Mouse (Mus musculus) hindbrain, postnatal 0 days (tissue): ENCODE data around the gene 4833423E24Rik. TPM values are rescaled to one million over a fixed set of nuclear protein-coding genes. Genes with fewer than 3 reads are reported as not detected.

Source experiments
- ATAC-seq: fragments of 200-750 bp; cut with Nextera tagmentation; 2 replicates; pipeline ENCODE4 v1.8.0; 2017; ENCODE audit warnings: mild to moderate bottlenecking, moderate TSS enrichment, moderate library complexity
- DNase-seq: peaks from one replicate; pipeline ENCODE4 v3.0.0-alpha.2; 2015; ENCODE audit warnings: low spot score
- H3K27ac ChIP-seq: fragments of 300-500 bp; sonication (generic); 2 replicates; pipeline ENCODE4 v1.5.1; 2014; ENCODE audit warnings: mild to moderate bottlenecking
- H3K27me3 ChIP-seq: fragments of 300-500 bp; sonication (generic); 2 replicates; pipeline ENCODE4 v1.6.1; 2014; ENCODE audit warnings: low read length, mixed read lengths; ENCODE audit not compliant: insufficient read depth
- H3K36me3 ChIP-seq: fragments of 300-500 bp; sonication (generic); 2 replicates; pipeline ENCODE4 v1.6.1; 2014; ENCODE audit warnings: low read length, mixed read lengths; ENCODE audit not compliant: insufficient read depth
- H3K4me1 ChIP-seq: fragments of 300-500 bp; sonication (generic); 2 replicates; pipeline ENCODE4 v1.6.1; 2014; ENCODE audit warnings: antibody characterized with exemption, low read length, mixed read lengths; ENCODE audit not compliant: insufficient read depth
- H3K4me2 ChIP-seq: fragments of 300-500 bp; sonication (generic); 2 replicates; pipeline ENCODE4 v1.6.1; 2014; ENCODE audit warnings: low read depth, mild to moderate bottlenecking, low read length, moderate library complexity, mixed read lengths
- H3K4me3 ChIP-seq: fragments of 300-500 bp; sonication (generic); 2 replicates; pipeline ENCODE4 v1.5.1; 2014; ENCODE audit warnings: low read length
- H3K9ac ChIP-seq: fragments of 300-500 bp; sonication (generic); replicated peaks from 2 replicates; pipeline ENCODE4 v1.6.1; 2014; ENCODE audit warnings: mild to moderate bottlenecking, low read length, moderate library complexity, mixed read lengths
- H3K9me3 ChIP-seq: fragments of 300-500 bp; sonication (generic); 2 replicates; pipeline ENCODE4 v1.6.1; 2016; ENCODE audit warnings: low read length, mixed read lengths
- CTCF ChIP-seq: IDR thresholded peaks from 2 replicates; pipeline ENCODE4 v1.5.1; 2016; ENCODE audit warnings: antibody characterized with exemption, control low read depth, low read depth
- WGBS: fragments of 180-500 bp; shearing (Covaris S2); extraction: QIAGEN DNeasy Blood & Tissue Kit; methylation state at CpG from one replicate; pipeline ENCODE4 v1.1.7; 2014; 5-methylcytosine and 5-hydroxymethylcytosine counted together
- polyA plus RNA-seq: library from polyadenylated mRNA; unstranded; fragments of >200 nt; fragmentation: Nextera tagmentation; extraction: Ambion mirVana; gene quantifications from 2 replicates; pipeline ENCODE4 v1.2.1, GENCODE M21; 2015
- total RNA-seq: library from RNA; depleted of rRNA; stranded (reverse); fragments of >200 nt; gene quantifications from 2 replicates; pipeline ENCODE4 v1.2.3, GENCODE M21; 2014; rRNA removed

The 4833423E24Rik gene
- 0.29 TPM in 1 of 2 replicates, not detected in the other for total RNA-seq
- polyA plus RNA-seq: 0.23 and 0.79 TPM in 2 replicates

DNA sequence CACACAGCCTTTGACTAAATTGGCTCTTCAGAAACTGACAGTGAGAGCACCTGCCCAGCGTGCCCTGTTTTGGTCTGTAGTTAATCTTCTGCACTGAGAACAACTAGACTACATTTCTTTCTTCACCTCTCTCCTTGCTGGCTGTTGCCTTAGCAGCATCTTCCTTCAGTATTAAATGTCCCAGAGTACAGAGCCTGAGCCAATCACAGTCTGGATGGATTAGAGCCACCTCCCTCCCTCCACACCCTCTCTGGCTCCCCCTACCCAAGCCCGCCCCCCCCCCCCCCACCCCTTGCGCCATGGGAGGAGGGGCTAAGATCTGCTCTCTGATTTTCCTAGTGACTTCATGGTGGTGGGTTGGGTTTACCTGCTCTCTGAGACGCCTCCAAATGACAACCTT is at the start of gene 4833423E24Rik:
TSS of gene 4833423E24Rik (minus strand) at position 146 of the 400 bp plus-strand sequence.
- H3K36me3 ChIP-seq: no peaks in the 10 kb centered on the region
- no peak within 1 kb of the TSS for H3K4me3 ChIP-seq
- peak; percentile 32; the same call in 1 of the 2 replicates for ATAC-seq
- WGBS: 34% methylated on average over 3 of the region's 4 CpGs
- no peaks in the 10 kb centered on the region for H3K4me1 ChIP-seq
- H3K9ac ChIP-seq: no peak within 1 kb of the TSS
- no peak within 1 kb of the TSS for H3K27ac ChIP-seq
- no peak for TF ChIP-seq CTCF
- no peaks in the 10 kb centered on the region for H3K27me3 ChIP-seq
- H3K4me2 ChIP-seq: no peak within 1 kb of the TSS
- DNase-seq: no peak
- no peaks in the 10 kb centered on the region for H3K9me3 ChIP-seq

DNA sequence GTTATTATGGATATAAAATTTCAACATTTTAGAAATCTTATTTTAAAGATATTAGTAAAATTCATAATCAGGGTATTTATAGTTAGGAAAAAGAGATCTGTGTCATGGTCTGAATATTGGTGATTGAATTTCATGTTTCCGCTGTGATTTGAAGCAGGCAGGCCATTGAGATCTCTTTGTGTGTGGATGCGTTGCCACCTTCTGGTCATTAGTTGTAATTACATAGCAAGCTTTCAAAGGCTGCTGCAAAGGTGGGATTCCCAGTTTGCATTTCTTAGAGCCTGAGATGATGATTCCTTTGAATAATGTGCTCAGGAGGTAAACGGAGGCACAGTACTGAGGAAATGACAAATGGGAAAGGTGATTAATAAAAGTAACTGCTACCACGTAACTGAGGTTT is 42.4 kb upstream of the 4833423E24Rik start:
- Histone ChIP-seq H3K4me3 (no peak overlapping the region), H3K4me1 (no peaks in the 10 kb centered on the region), H3K9me3 (no peaks in the 10 kb centered on the region), H3K9ac (no peak overlapping the region), H3K27me3 (no peaks in the 10 kb centered on the region), H3K4me2 (no peak overlapping the region), H3K27ac (no peak overlapping the region), H3K36me3 (no peaks in the 10 kb centered on the region)
- DNase-seq (peak; percentile 77), ATAC-seq (peak; percentile 72; the same call in 1 of the 2 replicates)
- 18% methylated on average over 4 of the region's 4 CpGs for WGBS
- peak; percentile 90 for TF ChIP-seq CTCF

- no peak for ATAC-seq
- Histone ChIP-seq H3K4me1 (no peaks in the 10 kb centered on the region), H3K4me2 (no peak overlapping the region), H3K4me3 (no peak overlapping the region), H3K9me3 (no peaks in the 10 kb centered on the region), H3K36me3 (no peaks in the 10 kb centered on the region), H3K27me3 (no peaks in the 10 kb centered on the region), H3K9ac (no peak overlapping the region), H3K27ac (no peak overlapping the region)
- no peak for DNase-seq
- 74% methylated on average over 4 of the region's 4 CpGs for WGBS
- TF ChIP-seq CTCF: no peak
Measured at GRCm38 (mm10) chr2:85560226-85560625, 41.4 kb upstream of the 4833423E24Rik start.

DNA sequence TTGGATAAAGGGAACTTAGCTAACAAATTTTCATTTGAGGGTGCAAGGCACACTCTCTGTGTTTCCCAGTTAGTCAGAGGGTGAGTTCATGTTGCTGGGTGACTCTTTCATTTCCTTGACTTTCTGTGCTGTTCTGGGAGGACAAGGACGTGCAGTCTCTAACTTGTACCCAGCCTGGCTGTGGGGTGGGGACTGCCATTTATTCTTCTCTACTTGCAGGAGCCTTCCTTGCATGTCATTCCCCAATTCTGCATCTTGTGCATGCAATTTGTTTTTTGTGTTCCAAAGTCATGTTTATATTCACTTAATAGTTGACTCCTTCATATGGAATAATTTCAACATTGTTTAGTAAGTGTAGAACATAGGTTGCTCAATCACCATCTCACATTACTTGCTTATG is 36.0 kb upstream of the 4833423E24Rik start:
- H3K4me1 ChIP-seq: no peaks in the 10 kb centered on the region
- WGBS: 68% methylated on average over 1 of the region's 1 CpGs
- no peaks in the 10 kb centered on the region for H3K27me3 ChIP-seq
- no peak for TF ChIP-seq CTCF
- DNase-seq (no peak), ATAC-seq (no peak)
- no peak overlapping the region for H3K4me3 ChIP-seq
- H3K27ac ChIP-seq: no peak overlapping the region
- no peak overlapping the region for H3K4me2 ChIP-seq
- H3K9me3 ChIP-seq: no peaks in the 10 kb centered on the region
- no peaks in the 10 kb centered on the region for H3K36me3 ChIP-seq
- no peak overlapping the region for H3K9ac ChIP-seq

- no peaks in the 10 kb centered on the region for H3K27me3 ChIP-seq
Measured at GRCm38 (mm10) chr2:85533934-85534333, 15.1 kb upstream of the 4833423E24Rik start.

DNA sequence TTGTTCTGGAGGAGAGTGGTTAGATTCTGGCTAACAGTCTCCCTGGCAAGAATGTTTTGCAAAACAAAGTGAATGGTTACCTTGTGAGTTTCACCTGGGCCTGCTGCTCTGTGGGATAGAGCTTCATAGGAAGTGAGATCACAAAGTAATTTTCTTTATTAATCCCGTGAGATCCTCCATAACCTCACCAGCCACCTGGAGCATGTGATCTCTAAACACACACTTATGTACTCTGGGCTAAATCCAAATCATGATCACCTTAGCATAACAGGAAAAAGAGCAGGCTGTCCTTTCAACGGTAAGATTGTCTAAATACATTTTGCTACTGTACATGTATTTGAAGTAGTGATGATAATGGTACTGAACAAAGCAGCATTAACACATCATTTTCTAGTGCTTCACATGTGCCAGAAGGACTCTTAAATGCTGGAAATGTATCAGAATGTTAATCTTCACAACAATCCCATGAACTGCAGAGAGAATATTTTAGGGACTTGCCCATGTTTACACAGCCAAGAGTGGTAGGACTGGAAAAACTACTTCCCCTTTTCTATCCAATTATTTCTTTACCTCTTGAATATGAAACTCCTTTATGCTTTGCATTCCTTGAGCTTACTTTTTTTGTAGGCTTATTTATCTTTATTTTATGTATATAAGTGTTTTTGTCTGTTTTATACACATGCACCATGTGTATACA is 13.4 kb upstream of the 4833423E24Rik start:
- DNase-seq (no peak), ATAC-seq (no peak)
- Histone ChIP-seq H3K27ac (no peak overlapping the region), H3K27me3 (no peaks in the 10 kb centered on the region), H3K9me3 (no peaks in the 10 kb centered on the region), H3K9ac (no peak overlapping the region), H3K4me2 (no peak overlapping the region), H3K36me3 (no peaks in the 10 kb centered on the region), H3K4me1 (no peaks in the 10 kb centered on the region), H3K4me3 (no peak overlapping the region)
- TF ChIP-seq CTCF: no peak
- WGBS: 82% methylated on average over 2 of the region's 2 CpGs

More at GRCm38 (mm10) chr2:85533934-85534333, 15.1 kb upstream of the 4833423E24Rik start:
- TF ChIP-seq CTCF: no peak
- no peak overlapping the region for H3K27ac ChIP-seq
- no peaks in the 10 kb centered on the region for H3K36me3 ChIP-seq
- DNase-seq: no peak
- H3K4me2 ChIP-seq: no peak overlapping the region
- WGBS: 90% methylated on average over 1 of the region's 1 CpGs
- ATAC-seq: no peak
- H3K9ac ChIP-seq: no peak overlapping the region
- no peaks in the 10 kb centered on the region for H3K9me3 ChIP-seq
- H3K4me3 ChIP-seq: no peak overlapping the region
- no peaks in the 10 kb centered on the region for H3K4me1 ChIP-seq

- WGBS: 35% methylated on average over 2 of the region's 2 CpGs
- no peak for DNase-seq
- no peak for TF ChIP-seq CTCF
- H3K36me3 ChIP-seq: no peaks in the 10 kb centered on the region
- no peaks in the 10 kb centered on the region for H3K27me3 ChIP-seq
- H3K4me1 ChIP-seq: no peaks in the 10 kb centered on the region
- ATAC-seq: no peak
- H3K9me3 ChIP-seq: no peaks in the 10 kb centered on the region
- H3K4me2 ChIP-seq: no peak overlapping the region
- no peak overlapping the region for H3K9ac ChIP-seq
- H3K4me3 ChIP-seq: no peak overlapping the region
- no peak overlapping the region for H3K27ac ChIP-seq
Measured at GRCm38 (mm10) chr2:85522859-85523489, 4.2 kb upstream of the 4833423E24Rik start.
